In the genomic region with DNA sequence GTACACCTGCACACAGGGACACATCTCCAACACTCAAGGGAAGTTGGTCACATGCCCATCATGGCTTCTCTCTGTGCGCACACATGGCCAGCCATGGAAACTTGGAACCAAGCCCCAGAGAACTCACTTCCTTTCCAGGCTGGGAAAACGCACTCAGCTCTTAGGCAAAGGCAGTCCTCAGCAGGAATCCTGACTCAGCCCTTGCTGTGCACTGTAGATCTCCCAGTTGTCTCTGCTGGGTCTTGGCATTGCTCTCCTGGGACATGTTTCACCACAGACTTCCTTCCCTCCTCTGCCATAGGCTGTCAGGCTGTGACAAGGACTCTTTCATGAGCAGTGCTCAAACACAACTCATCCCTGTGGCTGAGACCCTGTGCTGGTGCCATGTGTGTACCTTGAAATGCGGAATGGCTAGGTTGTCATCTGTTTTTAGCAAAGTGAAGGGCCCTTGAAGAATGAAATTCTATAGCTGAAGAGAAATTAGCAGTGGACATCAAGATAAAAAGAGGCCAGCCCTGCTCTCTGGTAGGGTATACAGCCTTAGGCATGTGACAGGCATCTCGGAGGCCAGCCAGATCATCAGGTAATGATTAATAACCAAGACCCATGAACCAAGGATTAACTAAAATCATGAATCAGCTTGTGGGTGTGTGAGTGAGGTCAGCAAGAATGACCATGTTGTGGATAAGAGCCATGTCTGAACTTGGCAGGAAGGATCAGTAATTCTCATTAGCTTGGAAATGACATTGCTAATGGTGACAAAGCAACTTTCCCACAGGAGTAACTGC, we compare ENCODE assay signal across 20 mouse cellular contexts. TPM values are rescaled to one million over a fixed set of nuclear protein-coding genes. Genes with fewer than 3 reads are reported as not detected.
DNase-seq lines count a peak whose midpoint lies in the region; ATAC-seq and TF ChIP-seq lines count a peak whose summit lies in the region.
"Not testable (repeated sequence)": the region's sequence is repeated elsewhere in the genome, so short reads cannot be mapped to it uniquely, and the experiment has no call there.
"Had no signal": no experiment of that assay in that cellular context is flagged by ENCODE, and none has a peak within 500 bp of the region (broad histone marks: within the 10 kb centered on the region; RNA-seq: fewer than 3 reads in every experiment).

No protein-coding gene starts in this region.

- peak; percentile 17 to 78 for DNase-seq in adrenal gland, adult (ENCODE audit: inconsistent age in 2 of 2, low spot score in 1 of 2)
- peak; percentile 22 for DNase-seq in gastrocnemius, adult 2 months
- DNase-seq in liver, adult 2 months (ENCODE audit: extremely low read depth, low read depth, low spot score) = peak; percentile 81
- DNase-seq in stomach, postnatal 0 days (ENCODE audit: low spot score) = peak; percentile 15

- H3K4me3 ChIP-seq in brown adipose tissue, adult 24 weeks (ENCODE audit: insufficient read depth, low read depth, low read length); gastrocnemius, adult 2 months; intestine, embryonic 16.5 days (ENCODE audit: low read length); kidney, embryonic 16.5 days (ENCODE audit: low read length); liver, adult 2 months (ENCODE audit: insufficient read depth, low read depth, low read length); stomach, postnatal 0 days (ENCODE audit: low read depth, low read length): not testable (repeated sequence)

- not testable (repeated sequence) for H3K4me2 ChIP-seq in intestine, embryonic 16.5 days (ENCODE audit: low read depth, low read length); kidney, embryonic 16.5 days (replicated peaks; ENCODE audit: low read depth, low read length); stomach, postnatal 0 days (replicated peaks; ENCODE audit: low read depth)

- not testable (repeated sequence) for H3K4me1 ChIP-seq in brown adipose tissue, adult 24 weeks (ENCODE audit: control insufficient read depth, insufficient read depth, insufficient read length, low read length); intestine, embryonic 16.5 days (ENCODE audit: control insufficient read depth, insufficient read depth, low read length); kidney, embryonic 16.5 days (ENCODE audit: insufficient read depth, low read length); liver, adult 2 months (ENCODE audit: control insufficient read depth, insufficient read depth, low read length); stomach, postnatal 0 days (replicated peaks; ENCODE audit: control insufficient read depth, insufficient read depth)

- H3K27me3 ChIP-seq in intestine, embryonic 16.5 days (replicated peaks; ENCODE audit: control insufficient read depth, insufficient read depth, low read length); kidney, embryonic 16.5 days (ENCODE audit: insufficient read depth, low read length); liver, adult 2 months (ENCODE audit: control insufficient read depth, insufficient read depth, low read length); stomach, postnatal 0 days (ENCODE audit: control insufficient read depth, insufficient read depth, low read length): not testable (repeated sequence)

- not testable (repeated sequence) for TF ChIP-seq EP300 in stomach, postnatal 0 days (optimal IDR thresholded peaks at IDR 0.05)

- 60% methylated on average over 4 of the region's 4 CpGs for WGBS in intestine, embryonic 16.5 days
- 60% methylated on average over 4 of the region's 4 CpGs for WGBS in kidney, embryonic 16.5 days
- 33% methylated on average over 4 of the region's 4 CpGs for WGBS in liver, adult 2 months
- WGBS in stomach, postnatal 0 days = 48% methylated on average over 4 of the region's 4 CpGs

- not testable (repeated sequence) for TF ChIP-seq CTCF in gastrocnemius, adult 2 months (IDR thresholded peaks at IDR 0.05); liver, adult 2 months (IDR thresholded peaks at IDR 0.05; ENCODE audit: low read depth, low read length); stomach, postnatal 0 days (IDR thresholded peaks at IDR 0.05; ENCODE audit: low read depth)

- not testable (repeated sequence) for H3K79me2 ChIP-seq in liver, adult 2 months (ENCODE audit: control insufficient read depth, insufficient read depth, low read length)

- H3K36me3 ChIP-seq in intestine, embryonic 16.5 days (ENCODE audit: control insufficient read depth, insufficient read depth, low read length); kidney, embryonic 16.5 days (ENCODE audit: insufficient read depth, low read length); liver, adult 2 months (ENCODE audit: control insufficient read depth, insufficient read depth, low read length); stomach, postnatal 0 days (ENCODE audit: control insufficient read depth, insufficient read depth, low read length): not testable (repeated sequence)

- TF ChIP-seq POLR2A in liver, adult 2 months (IDR thresholded peaks at IDR 0.05; ENCODE audit: extremely low read depth, insufficient read depth, low read length) = not testable (repeated sequence)

- not testable (repeated sequence) for H3K9ac ChIP-seq in intestine, embryonic 16.5 days (ENCODE audit: low read depth, low read length); kidney, embryonic 16.5 days (replicated peaks; ENCODE audit: low read length); liver, adult 2 months (ENCODE audit: low read depth, low read length); stomach, postnatal 0 days (ENCODE audit: low read length)

- not testable (repeated sequence) for H3K9me3 ChIP-seq in intestine, embryonic 16.5 days (ENCODE audit: control insufficient read depth, low read length); kidney, embryonic 16.5 days (ENCODE audit: low read length); stomach, postnatal 0 days (ENCODE audit: control insufficient read depth, low read length)

- ATAC-seq in intestine, embryonic 16.5 days = peak; percentile 88
- peak; percentile 70 for ATAC-seq in kidney, embryonic 16.5 days (ENCODE audit: low FRiP score, low TSS enrichment)
- ATAC-seq in stomach, postnatal 0 days (ENCODE audit: low FRiP score, low TSS enrichment) = peak; percentile 86

- 0 out of 2 replicates have a peak overlapping the region, but pooled peaks have one; percentile 43 for H3K27ac ChIP-seq in brown adipose tissue, adult 24 weeks (replicated peaks; ENCODE audit: low read depth, low read length)
- H3K27ac ChIP-seq in gastrocnemius, adult 2 months; kidney, embryonic 16.5 days (ENCODE audit: low read length); liver, adult 2 months (replicated peaks; ENCODE audit: insufficient read depth, low read depth, low read length); stomach, postnatal 0 days (replicated peaks): not testable (repeated sequence)
- peak overlapping the region; percentile 37; the same call in 1 of the 2 replicates for H3K27ac ChIP-seq in intestine, embryonic 16.5 days (ENCODE audit: low read length)

- intact Hi-C loops in gastrocnemius, adult 2 months (cut with DNase I) = not testable (repeated sequence)

RNA-seq across cellular contexts. Expression of gene Gm3776, which starts 1.1 kb away (rescaled TPM):
- 1.2 TPM in 1 of 2 replicates, not detected in the other for polyA plus RNA-seq in brown adipose tissue, adult 24 weeks (2012; ENCODE audit: insufficient read depth, insufficient read length, missing spikeins)
- total RNA-seq in gastrocnemius, adult 2 months (2021) = not detected
- 73.4 and 80.7 TPM in 2 replicates for polyA plus RNA-seq in intestine, embryonic 16.5 days (2015; fragmentation: Nextera tagmentation; extraction: Ambion mirVana)
- polyA plus RNA-seq in kidney, embryonic 16.5 days (2015; fragmentation: Nextera tagmentation; extraction: Ambion mirVana) = 0.58 and 1.5 TPM in 2 replicates
- total RNA-seq in liver, adult 2 months (2014; rRNA removed) = 5.1 and 42.0 TPM in 2 replicates
- 0.48 and 0.92 TPM in 2 replicates for polyA plus RNA-seq in liver, adult 2 months (2012; rRNA removed)
- polyA plus RNA-seq in stomach, postnatal 0 days (2015; fragmentation: Nextera tagmentation; extraction: Ambion mirVana) = 929 and 937 TPM in 2 replicates
- total RNA-seq: CH12.LX; gastrocnemius, postnatal 10 days; heart, postnatal 14 days had no signal
- polyA plus RNA-seq: cortical plate, adult 2 months; hindbrain, embryonic 13.5 days; kidney, embryonic 14.5 days; limb, embryonic 12.5 days; midbrain, embryonic 16.5 days had no signal

RNA-seq across cellular contexts. Expression of gene Gsta1, which starts 25.4 kb away (rescaled TPM):
- not detected in 2 replicates for polyA plus RNA-seq in brown adipose tissue, adult 24 weeks (2012; ENCODE audit: insufficient read depth, insufficient read length, missing spikeins)
- under 1 TPM in 1 of 2 experiments, not detected in 1; 0.33 TPM for total RNA-seq in gastrocnemius, adult 2 months (2021)
- polyA plus RNA-seq in intestine, embryonic 16.5 days (2015; fragmentation: Nextera tagmentation; extraction: Ambion mirVana) = 94.1 and 98.3 TPM in 2 replicates
- 2.8 TPM in 2 replicates for polyA plus RNA-seq in kidney, embryonic 16.5 days (2015; fragmentation: Nextera tagmentation; extraction: Ambion mirVana)
- 6.1 and 42.4 TPM in 2 replicates for total RNA-seq in liver, adult 2 months (2014; rRNA removed)
- polyA plus RNA-seq in liver, adult 2 months (2012; rRNA removed) = 1.0 and 2.8 TPM in 2 replicates
- polyA plus RNA-seq in stomach, postnatal 0 days (2015; fragmentation: Nextera tagmentation; extraction: Ambion mirVana) = 1,326 and 1,348 TPM in 2 replicates
- total RNA-seq: CH12.LX; gastrocnemius, postnatal 10 days had no signal
- polyA plus RNA-seq: cortical plate, adult 2 months; embryonic facial prominence, embryonic 12.5 days; hindbrain, embryonic 13.5 days; kidney, embryonic 14.5 days; limb, embryonic 12.5 days; liver, embryonic 15.5 days; midbrain, embryonic 16.5 days had no signal

RNA-seq across cellular contexts. Expression of gene Gm10639, which starts 33.8 kb away (rescaled TPM):
- not detected in 2 replicates for polyA plus RNA-seq in brown adipose tissue, adult 24 weeks (2012; ENCODE audit: insufficient read depth, insufficient read length, missing spikeins)
- total RNA-seq in gastrocnemius, adult 2 months (2021) = not detected
- polyA plus RNA-seq in intestine, embryonic 16.5 days (2015; fragmentation: Nextera tagmentation; extraction: Ambion mirVana) = 0.93 and 0.95 TPM in 2 replicates
- polyA plus RNA-seq in kidney, embryonic 16.5 days (2015; fragmentation: Nextera tagmentation; extraction: Ambion mirVana) = 30.2 and 34.9 TPM in 2 replicates
- 0.54 TPM in 1 of 2 replicates, not detected in the other for total RNA-seq in liver, adult 2 months (2014; rRNA removed)
- polyA plus RNA-seq in liver, adult 2 months (2012; rRNA removed) = not detected in 2 replicates
- 5.1 and 5.8 TPM in 2 replicates for polyA plus RNA-seq in stomach, postnatal 0 days (2015; fragmentation: Nextera tagmentation; extraction: Ambion mirVana)
- total RNA-seq: CH12.LX; gastrocnemius, postnatal 10 days; heart, postnatal 14 days had no signal
- polyA plus RNA-seq: cortical plate, adult 2 months; embryonic facial prominence, embryonic 12.5 days; hindbrain, embryonic 13.5 days; limb, embryonic 12.5 days; liver, embryonic 15.5 days; midbrain, embryonic 16.5 days; thymus, adult 2 months had no signal

RNA-seq across cellular contexts. Expression of gene Omt2a, which starts 58.7 kb away (rescaled TPM):
- polyA plus RNA-seq in brown adipose tissue, adult 24 weeks (2012; ENCODE audit: insufficient read depth, insufficient read length, missing spikeins) = not detected in 2 replicates
- total RNA-seq in gastrocnemius, adult 2 months (2021) = not detected
- polyA plus RNA-seq in intestine, embryonic 16.5 days (2015; fragmentation: Nextera tagmentation; extraction: Ambion mirVana) = not detected in 2 replicates
- polyA plus RNA-seq in kidney, embryonic 16.5 days (2015; fragmentation: Nextera tagmentation; extraction: Ambion mirVana) = not detected in 2 replicates
- not detected in 2 replicates for total RNA-seq in liver, adult 2 months (2014; rRNA removed)
- not detected in 2 replicates for polyA plus RNA-seq in liver, adult 2 months (2012; rRNA removed)
- not detected in 2 replicates for polyA plus RNA-seq in stomach, postnatal 0 days (2015; fragmentation: Nextera tagmentation; extraction: Ambion mirVana)
- total RNA-seq: CH12.LX; gastrocnemius, postnatal 10 days; heart, adult 8-10 months; heart, postnatal 14 days had no signal
- polyA plus RNA-seq: cortical plate, adult 2 months; embryonic facial prominence, embryonic 12.5 days; hindbrain, embryonic 13.5 days; kidney, embryonic 14.5 days; limb, embryonic 12.5 days; liver, embryonic 15.5 days; midbrain, embryonic 16.5 days; urinary bladder, adult 2 months had no signal

Comparison
In these comparisons a context has a peak if more than half of its experiments do, and no peak if none do; other contexts are left out.
1. DNase-seq: peak in every context shown above with its lines; median percentile 81 in liver, adult 2 months; 48 in adrenal gland, adult; 22 in gastrocnemius, adult 2 months; 15 in stomach, postnatal 0 days.
2. RNA of gene Gm3776, which starts 1.1 kb away (polyA plus RNA-seq): 929 to 937 TPM in stomach, postnatal 0 days and 73.4 to 80.7 TPM in intestine, embryonic 16.5 days; 0.58 to 1.5 TPM in kidney, embryonic 16.5 days, 1.2 TPM in brown adipose tissue, adult 24 weeks and 0.48 to 0.92 TPM in liver, adult 2 months; every median in the first group is over 10 times any median in the second.
3. RNA of gene Gsta1, which starts 25.4 kb away (polyA plus RNA-seq): 1,326 to 1,348 TPM in stomach, postnatal 0 days and 94.1 to 98.3 TPM in intestine, embryonic 16.5 days; 2.8 TPM in kidney, embryonic 16.5 days, 1.0 to 2.8 TPM in liver, adult 2 months and not detected in brown adipose tissue, adult 24 weeks; every median in the first group is over 10 times any median in the second.
4. Peak in every context shown above with its lines, with median percentiles within 50 percentile points of each other: ATAC-seq.